In the genomic region with DNA sequence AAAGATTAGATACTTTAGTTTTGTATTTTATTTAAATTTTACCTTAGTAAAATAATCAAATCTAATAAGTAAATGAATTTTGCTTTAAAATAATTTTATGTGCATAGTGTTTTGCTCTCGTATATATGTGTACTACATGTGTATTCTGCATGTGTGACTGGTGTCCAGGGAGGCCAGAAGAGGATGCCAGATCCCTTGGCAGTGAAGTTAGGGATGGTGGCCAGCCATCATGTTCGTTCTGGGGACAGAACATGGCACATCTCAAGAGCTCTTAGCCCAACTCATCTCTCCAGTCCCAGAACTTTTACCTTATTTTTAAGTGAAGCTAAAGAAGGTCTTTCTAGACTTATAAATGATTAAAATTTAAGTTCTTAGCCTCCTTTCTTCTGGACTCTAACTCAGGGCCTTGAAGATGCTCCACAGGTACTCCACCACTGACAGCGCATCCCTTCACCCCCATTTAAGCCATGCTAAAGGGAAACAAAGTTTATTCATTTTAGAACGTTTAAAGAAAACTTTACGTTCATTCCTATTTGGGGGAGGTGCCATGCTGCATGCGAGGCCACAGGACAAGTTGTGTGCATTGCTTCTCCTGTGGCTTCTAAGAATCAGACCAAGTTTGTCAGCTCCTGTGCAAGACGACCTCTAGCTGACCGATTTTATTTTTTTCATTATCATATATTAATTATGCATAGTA, we compare ENCODE assay signal across 9 mouse cellular contexts.
"Had no signal": no experiment of that assay in that cellular context is flagged by ENCODE, and none has a peak within 500 bp of the region (broad histone marks: within the 10 kb centered on the region; RNA-seq: fewer than 3 reads in every experiment).

No protein-coding gene starts in this region.

- H3K4me3 ChIP-seq: limb, embryonic 13.5 days; neural tube, embryonic 12.5 days had no signal

- DNase-seq: kidney, postnatal 14 days; left cerebral cortex, postnatal 4 days; lung, adult 18-20 months; midbrain, embryonic 14.5 days; thymus, postnatal 4 days had no signal

- H3K9ac ChIP-seq: limb, embryonic 13.5 days; liver, embryonic 14.5 days; neural tube, embryonic 12.5 days had no signal

- H3K4me2 ChIP-seq: limb, embryonic 13.5 days; neural tube, embryonic 12.5 days had no signal

- H3K27me3 ChIP-seq: limb, embryonic 13.5 days; neural tube, embryonic 12.5 days had no signal

- H3K27ac ChIP-seq: limb, embryonic 13.5 days; liver, embryonic 14.5 days; neural tube, embryonic 12.5 days; stomach, postnatal 0 days had no signal

- H3K36me3 ChIP-seq: limb, embryonic 13.5 days; neural tube, embryonic 12.5 days had no signal

- H3K9me3 ChIP-seq: limb, embryonic 13.5 days; neural tube, embryonic 12.5 days had no signal
